Mouse (Mus musculus) midbrain, embryonic 13.5 days (tissue): Measurements from ENCODE around the gene Nprl3. TPM values are rescaled to one million over a fixed set of nuclear protein-coding genes. Genes with fewer than 3 reads are reported as not detected.

Experiments used
- ATAC-seq: fragments of 200-750 bp; cut with Nextera tagmentation; 2 replicates; pipeline ENCODE4 v1.8.0; 2017; ENCODE audit warnings: mild to moderate bottlenecking, moderate TSS enrichment, moderate library complexity
- H3K27ac ChIP-seq: fragments of 300-500 bp; sonication (generic); 2 replicates; pipeline ENCODE4 v1.5.1; 2015; ENCODE audit warnings: inconsistent platforms, mild to moderate bottlenecking, moderate library complexity
- H3K27me3 ChIP-seq: fragments of 300-500 bp; sonication (generic); 2 replicates; pipeline ENCODE4 v1.6.1; 2015; ENCODE audit warnings: mild to moderate bottlenecking, inconsistent platforms
- H3K36me3 ChIP-seq: fragments of 300-500 bp; sonication (generic); 2 replicates; pipeline ENCODE4 v1.6.1; 2015; ENCODE audit warnings: mild to moderate bottlenecking, inconsistent platforms
- H3K4me1 ChIP-seq: fragments of 300-500 bp; sonication (generic); replicated peaks from 2 replicates; pipeline ENCODE4 v1.6.1; 2015; ENCODE audit warnings: inconsistent platforms
- H3K4me2 ChIP-seq: fragments of 300-500 bp; sonication (generic); replicated peaks from 2 replicates; pipeline ENCODE4 v1.6.1; 2015; ENCODE audit warnings: moderate library complexity, mild to moderate bottlenecking, inconsistent platforms
- H3K4me3 ChIP-seq: fragments of 300-500 bp; sonication (generic); replicated peaks from 2 replicates; pipeline ENCODE4 v1.5.1; 2015; ENCODE audit warnings: mild to moderate bottlenecking, inconsistent platforms
- H3K9ac ChIP-seq: fragments of 300-500 bp; sonication (generic); replicated peaks from 2 replicates; pipeline ENCODE4 v1.6.1; 2015; ENCODE audit warnings: mild to moderate bottlenecking, inconsistent platforms
- H3K9me3 ChIP-seq: fragments of 300-500 bp; sonication (generic); 2 replicates; pipeline ENCODE4 v1.6.1; 2016; ENCODE audit warnings: mild to moderate bottlenecking, inconsistent platforms
- WGBS: fragments of 180-500 bp; shearing (Covaris S2); methylation state at CpG from one replicate; pipeline ENCODE4 v1.1.7; 2015; 5-methylcytosine and 5-hydroxymethylcytosine counted together
- polyA plus RNA-seq: library from polyadenylated mRNA; unstranded; fragments of >200 nt; fragmentation: Nextera tagmentation; extraction: Ambion mirVana; gene quantifications from 2 replicates; pipeline ENCODE4 v1.2.1, GENCODE M21; 2015

Gene Nprl3
- polyA plus RNA-seq, 1 experiment from 2014 or later = 46.5 TPM

DNA sequence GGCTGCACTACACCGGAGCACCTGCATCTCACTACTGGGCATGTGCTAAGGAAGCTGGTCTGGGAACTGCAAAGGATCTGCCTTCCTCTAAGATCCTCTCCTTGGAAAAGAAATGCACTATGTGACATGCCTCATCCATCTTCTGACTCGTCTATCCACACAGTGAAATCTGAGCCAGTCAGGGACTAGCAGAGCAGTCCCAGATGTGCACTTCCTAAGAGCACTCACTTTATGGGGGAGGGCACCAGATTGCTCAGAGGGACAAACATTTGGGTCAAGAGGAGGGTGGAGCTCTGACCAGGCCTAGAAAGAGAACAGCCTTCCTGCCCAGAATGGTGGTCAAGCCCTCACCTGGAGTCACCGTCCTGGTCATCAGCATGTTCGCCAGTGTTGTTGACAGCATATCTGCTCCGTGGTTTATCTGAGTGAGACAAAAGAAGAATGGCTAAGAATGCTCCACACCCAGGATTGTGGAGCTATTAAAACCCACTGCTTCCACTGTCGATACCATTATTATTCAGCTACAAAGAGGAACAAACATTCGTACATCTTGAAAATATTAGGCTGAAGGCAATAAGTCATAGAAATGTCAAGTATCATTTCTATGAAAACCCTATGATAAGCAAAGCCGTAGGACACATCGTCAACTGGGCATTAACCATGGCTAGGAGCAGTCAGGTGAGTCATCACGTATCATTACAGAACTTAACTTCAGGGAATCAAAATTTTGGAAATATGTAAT lies 4.7 kb downstream of the Nprl3 start:
- peaks cover 20% of the 10 kb centered on the region for H3K36me3 ChIP-seq
- 93% methylated on average over 10 of the region's 10 CpGs for WGBS
- H3K9me3 ChIP-seq = no peaks in the 10 kb centered on the region
- peaks cover 15% of the 10 kb centered on the region for H3K4me1 ChIP-seq
- H3K27ac ChIP-seq = no peak overlapping the region
- H3K4me3 ChIP-seq = no peak overlapping the region
- no peaks in the 10 kb centered on the region for H3K27me3 ChIP-seq
- ATAC-seq = no peak
- no peak overlapping the region for H3K9ac ChIP-seq
- H3K4me2 ChIP-seq = no peak overlapping the region

GRCm38 (mm10) chr11:32256566-32256965 lies 10.9 kb downstream of the Nprl3 start:
- ATAC-seq = no peak
- WGBS = 87% methylated on average over 3 of the region's 3 CpGs

DNA sequence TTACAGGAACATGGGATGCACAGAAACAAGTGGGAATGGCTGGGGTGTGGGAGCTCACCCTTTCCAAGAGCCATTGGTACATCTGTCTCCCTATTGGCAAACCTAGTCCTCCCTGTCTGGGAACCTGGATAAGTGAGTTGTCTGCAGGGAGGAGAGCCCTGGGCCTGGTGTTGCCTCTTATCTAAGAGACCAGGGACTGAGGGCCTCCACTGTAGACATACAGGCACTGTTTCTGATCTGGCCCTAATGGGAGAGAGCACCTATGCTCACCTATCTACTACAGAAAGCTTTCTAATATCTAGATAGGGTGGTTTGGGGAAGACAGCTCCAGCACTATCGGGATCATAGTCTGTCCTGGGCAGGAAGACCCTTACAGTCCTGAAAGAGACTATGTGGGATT lies 11.4 kb downstream of the Nprl3 start:
- no peak for ATAC-seq
- 94% methylated on average over 1 of the region's 1 CpGs for WGBS
- H3K4me1 ChIP-seq = no peaks in the 10 kb centered on the region
- H3K4me3 ChIP-seq = no peak overlapping the region
- no peak overlapping the region for H3K4me2 ChIP-seq
- H3K9ac ChIP-seq = no peak overlapping the region
- peaks cover 50% of the 10 kb centered on the region for H3K36me3 ChIP-seq
- no peaks in the 10 kb centered on the region for H3K27me3 ChIP-seq
- no peak overlapping the region for H3K27ac ChIP-seq
- no peaks in the 10 kb centered on the region for H3K9me3 ChIP-seq

More at GRCm38 (mm10) chr11:32256566-32256965, 10.9 kb downstream of the Nprl3 start:
- Histone ChIP-seq H3K36me3 (peaks cover 47% of the 10 kb centered on the region), H3K9me3 (no peaks in the 10 kb centered on the region), H3K27ac (no peak overlapping the region), H3K4me3 (no peak overlapping the region), H3K9ac (no peak overlapping the region), H3K4me1 (no peaks in the 10 kb centered on the region), H3K4me2 (no peak overlapping the region), H3K27me3 (no peaks in the 10 kb centered on the region)

GRCm38 (mm10) chr11:32253121-32253520 lies 14.4 kb downstream of the Nprl3 start:
- H3K4me2 ChIP-seq = no peak overlapping the region
- H3K36me3 ChIP-seq = peaks cover 57% of the 10 kb centered on the region
- H3K4me1 ChIP-seq = no peaks in the 10 kb centered on the region
- no peak overlapping the region for H3K4me3 ChIP-seq
- H3K9me3 ChIP-seq = no peaks in the 10 kb centered on the region
- 100% methylated on average over 1 of the region's 1 CpGs for WGBS
- no peak overlapping the region for H3K27ac ChIP-seq
- H3K9ac ChIP-seq = no peak overlapping the region
- ATAC-seq = no peak
- no peaks in the 10 kb centered on the region for H3K27me3 ChIP-seq

DNA sequence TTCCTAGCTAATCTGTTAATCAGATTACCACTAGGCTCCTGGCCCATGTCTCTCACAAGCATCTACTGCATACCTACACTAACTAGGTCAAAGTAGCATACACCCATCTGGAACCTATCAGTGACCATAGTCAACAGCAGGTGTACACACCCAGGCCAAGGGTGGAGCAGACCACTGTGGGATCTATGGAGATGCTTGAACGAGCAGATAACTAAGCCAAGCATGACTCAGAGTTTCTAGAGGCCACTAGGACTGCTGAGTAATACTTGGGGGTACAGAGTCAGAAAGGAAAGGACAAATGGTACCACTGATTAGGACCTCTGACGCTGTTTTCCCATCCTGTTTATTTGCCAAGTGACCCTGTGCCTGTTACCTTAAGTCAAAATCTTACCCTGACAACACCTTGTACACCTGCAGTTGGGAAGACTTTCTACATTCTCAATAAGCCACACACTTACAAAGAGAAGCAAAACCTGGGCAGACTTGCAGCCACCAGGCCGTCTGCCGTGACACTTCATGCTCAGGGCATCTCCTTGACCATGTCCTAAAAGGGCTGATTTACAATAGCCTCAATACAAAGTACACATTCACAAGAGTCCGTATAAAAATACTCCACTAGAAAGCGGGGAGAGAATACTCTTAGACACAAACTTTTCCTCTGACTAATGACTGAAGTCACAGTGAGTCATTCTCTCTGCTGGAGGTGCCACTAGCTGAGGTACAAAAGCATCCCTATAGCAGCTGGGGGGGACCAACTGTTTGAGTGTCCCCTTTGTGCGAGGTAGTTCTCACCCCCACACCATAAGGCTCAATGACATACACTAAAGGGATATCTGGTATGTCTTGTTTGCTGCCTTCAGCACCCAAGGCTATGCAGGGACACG lies 16.4 kb downstream of the Nprl3 start:
- no peaks in the 10 kb centered on the region for H3K4me1 ChIP-seq
- no peak overlapping the region for H3K9ac ChIP-seq
- H3K27ac ChIP-seq = no peak overlapping the region
- WGBS = 93% methylated on average over 8 of the region's 8 CpGs
- H3K36me3 ChIP-seq = peaks cover 75% of the 10 kb centered on the region
- H3K27me3 ChIP-seq = no peaks in the 10 kb centered on the region
- H3K4me2 ChIP-seq = no peak overlapping the region
- no peak for ATAC-seq
- H3K9me3 ChIP-seq = no peaks in the 10 kb centered on the region
- H3K4me3 ChIP-seq = no peak overlapping the region

GRCm38 (mm10) chr11:32248350-32248749 lies 19.2 kb downstream of the Nprl3 start:
- Histone ChIP-seq H3K9me3 (no peaks in the 10 kb centered on the region), H3K4me2 (no peak overlapping the region), H3K27me3 (no peaks in the 10 kb centered on the region), H3K27ac (no peak overlapping the region), H3K36me3 (peaks cover 75% of the 10 kb centered on the region), H3K4me3 (no peak overlapping the region), H3K9ac (no peak overlapping the region), H3K4me1 (no peaks in the 10 kb centered on the region)
- 90% methylated on average over 3 of the region's 3 CpGs for WGBS
- ATAC-seq = no peak

DNA sequence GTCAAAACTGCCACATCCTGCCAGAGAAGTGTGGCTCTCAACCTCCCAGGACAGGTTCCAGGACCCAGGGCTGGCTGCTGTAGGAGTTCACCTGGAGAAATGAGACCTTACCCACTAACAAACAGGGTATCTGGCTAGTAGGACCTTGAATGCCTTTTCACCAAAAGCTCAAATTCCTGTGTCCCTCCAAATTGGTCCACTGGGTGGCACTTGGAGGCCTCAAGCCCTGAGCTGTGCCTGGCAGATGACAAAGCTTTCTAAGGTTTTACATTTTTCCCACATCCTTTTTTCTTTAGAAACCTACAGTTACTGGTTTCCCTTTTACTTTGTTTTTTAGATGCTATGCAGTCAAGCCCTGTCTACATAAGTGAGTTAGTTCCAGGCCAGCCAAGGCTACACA lies 20.4 kb downstream of the Nprl3 start:
- H3K4me3 ChIP-seq = no peak overlapping the region
- H3K27me3 ChIP-seq = no peaks in the 10 kb centered on the region
- H3K36me3 ChIP-seq = peaks cover 63% of the 10 kb centered on the region
- no peak overlapping the region for H3K27ac ChIP-seq
- H3K4me2 ChIP-seq = no peak overlapping the region
- no peak overlapping the region for H3K9ac ChIP-seq
- no peaks in the 10 kb centered on the region for H3K4me1 ChIP-seq
- no peaks in the 10 kb centered on the region for H3K9me3 ChIP-seq
- ATAC-seq = no peak

DNA sequence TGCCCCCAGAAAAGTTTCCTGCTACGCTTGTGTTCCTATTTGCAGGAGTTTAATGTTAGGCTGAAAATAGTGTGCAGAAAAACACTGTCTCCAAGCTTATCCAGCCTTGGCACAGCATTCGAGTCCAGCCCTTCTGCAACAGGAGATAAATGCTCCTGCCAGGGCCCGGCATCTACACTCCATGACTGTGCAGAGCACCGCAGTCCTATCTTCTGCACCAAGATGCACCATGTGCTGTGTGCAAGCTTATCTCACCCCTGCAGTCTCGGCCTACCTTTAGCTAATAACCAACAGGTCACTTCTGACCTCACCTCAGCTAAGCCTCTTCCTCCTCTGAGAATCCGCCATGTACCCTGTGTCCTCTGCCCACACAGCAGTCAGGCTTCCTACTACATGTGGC lies 21.9 kb downstream of the Nprl3 start:
- no peaks in the 10 kb centered on the region for H3K27me3 ChIP-seq
- no peaks in the 10 kb centered on the region for H3K4me1 ChIP-seq
- no peak overlapping the region for H3K9ac ChIP-seq
- no peak overlapping the region for H3K27ac ChIP-seq
- H3K36me3 ChIP-seq = peaks cover 65% of the 10 kb centered on the region
- no peak overlapping the region for H3K4me2 ChIP-seq
- no peaks in the 10 kb centered on the region for H3K9me3 ChIP-seq
- no peak overlapping the region for H3K4me3 ChIP-seq
- WGBS = 96% methylated on average over 6 of the region's 6 CpGs
- no peak for ATAC-seq

DNA sequence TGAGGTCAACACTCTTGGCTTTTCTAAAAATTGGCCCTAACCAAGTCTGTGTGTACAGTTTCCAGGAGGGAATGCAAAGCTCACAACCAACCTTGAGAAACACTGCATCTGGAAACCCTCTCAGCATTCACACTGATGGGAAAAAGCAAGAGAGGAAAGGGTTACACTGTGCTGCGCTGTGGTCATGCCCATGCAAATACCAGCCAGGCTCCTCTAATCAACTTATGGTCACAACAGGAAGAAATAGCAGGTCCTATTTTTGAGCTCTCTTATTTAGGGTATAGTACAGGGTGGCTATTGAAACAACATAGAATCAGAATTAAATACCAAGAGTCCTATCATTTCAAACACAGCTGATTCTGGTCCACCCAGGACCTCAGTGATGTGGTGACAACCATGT lies 22.9 kb downstream of the Nprl3 start:
- Histone ChIP-seq H3K27ac (no peak overlapping the region), H3K4me3 (no peak overlapping the region), H3K4me2 (no peak overlapping the region), H3K36me3 (peaks cover 65% of the 10 kb centered on the region), H3K4me1 (no peaks in the 10 kb centered on the region), H3K27me3 (no peaks in the 10 kb centered on the region), H3K9ac (no peak overlapping the region; the same call in 1 of the 2 replicates), H3K9me3 (no peaks in the 10 kb centered on the region)
- WGBS = 97% methylated on average over 1 of the region's 1 CpGs
- ATAC-seq = no peak

DNA sequence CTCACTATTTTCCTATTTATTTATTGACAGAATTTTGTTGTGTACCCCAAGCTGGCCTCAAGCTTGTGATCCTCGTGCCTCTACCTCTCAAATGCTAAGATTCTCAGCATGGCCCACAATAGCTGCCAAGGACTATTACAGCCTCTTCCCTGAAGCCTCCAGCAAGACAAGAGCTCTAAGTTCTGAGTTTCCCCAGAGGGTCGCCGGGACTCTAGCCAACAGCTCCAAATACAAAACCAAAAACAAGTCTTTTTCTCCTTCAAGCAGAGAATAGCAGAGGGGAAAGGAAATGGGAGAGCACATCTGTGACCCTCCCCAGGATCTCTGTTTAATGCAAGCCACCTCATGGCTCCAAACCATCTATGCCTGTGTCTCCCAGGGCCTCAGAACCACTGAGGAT lies 23.4 kb downstream of the Nprl3 start:
- no peak overlapping the region for H3K4me3 ChIP-seq
- no peaks in the 10 kb centered on the region for H3K27me3 ChIP-seq
- no peak overlapping the region; the same call in 1 of the 2 replicates for H3K9ac ChIP-seq
- no peaks in the 10 kb centered on the region for H3K9me3 ChIP-seq
- H3K4me2 ChIP-seq = no peak overlapping the region
- no peak overlapping the region for H3K27ac ChIP-seq
- H3K36me3 ChIP-seq = peaks cover 64% of the 10 kb centered on the region
- ATAC-seq = no peak
- WGBS = 80% methylated on average over 3 of the region's 3 CpGs
- H3K4me1 ChIP-seq = no peaks in the 10 kb centered on the region

GRCm38 (mm10) chr11:32243205-32243955 lies 24.1 kb downstream of the Nprl3 start:
- Histone ChIP-seq H3K4me1 (no peaks in the 10 kb centered on the region), H3K9ac (no peak overlapping the region), H3K4me2 (no peak overlapping the region), H3K27ac (no peak overlapping the region), H3K9me3 (no peaks in the 10 kb centered on the region), H3K36me3 (peaks cover 64% of the 10 kb centered on the region), H3K27me3 (no peaks in the 10 kb centered on the region), H3K4me3 (no peak overlapping the region)
- 81% methylated on average over 7 of the region's 7 CpGs for WGBS
- ATAC-seq = no peak

GRCm38 (mm10) chr11:32242209-32242608 lies 25.3 kb downstream of the Nprl3 start:
- Histone ChIP-seq H3K36me3 (peaks cover 57% of the 10 kb centered on the region), H3K9me3 (no peaks in the 10 kb centered on the region), H3K27me3 (no peaks in the 10 kb centered on the region), H3K4me3 (no peak overlapping the region), H3K27ac (no peak overlapping the region), H3K4me2 (no peak overlapping the region), H3K4me1 (no peaks in the 10 kb centered on the region), H3K9ac (no peak overlapping the region)
- no peak for ATAC-seq
- WGBS = 88% methylated on average over 3 of the region's 3 CpGs
